Mouse (Mus musculus): ENCODE measurements around the gene Nup85. TPM values are rescaled to one million over a fixed set of nuclear protein-coding genes. Genes with fewer than 3 reads are reported as not detected.

Gene Nup85
- total and polyA plus RNA-seq, 3 experiments: 282 to 326 (median 290) TPM

GRCm38 (mm10) chr11:115585573-115586100, 21.4 kb downstream of the Nup85 start:
- H3K36me3 ChIP-seq (replicated peaks in 1 of 2; ENCODE audit: control insufficient read depth in 1 of 2, insufficient read depth in 1 of 2, low read length in 1 of 2): peaks cover 95 to 97% of the 10 kb centered on the region in 2 experiments
- H3K9ac ChIP-seq (ENCODE audit: insufficient read depth, low read depth): no peak overlapping the region
- H3K4me1 ChIP-seq (ENCODE audit: control insufficient read depth in 1 of 2, insufficient read depth in 2 of 2): peaks cover 20 to 49% of the 10 kb centered on the region in 2 experiments
- no peak overlapping the region for H3K4me2 ChIP-seq (ENCODE audit: insufficient read depth, low read depth, poor library complexity, severe bottlenecking)
- H3K4me3 ChIP-seq (replicated peaks in 1 of 3; ENCODE audit: low read depth in 2 of 3, low read length in 2 of 3, poor library complexity in 1 of 3): no peak overlapping the region
- no peak overlapping the region for H3K27ac ChIP-seq (ENCODE audit: insufficient read depth, low read depth)
- no peaks in the 10 kb centered on the region for H3K79me2 ChIP-seq (replicated peaks; ENCODE audit: control insufficient read depth, extremely low read depth, insufficient read depth, poor library complexity, severe bottlenecking)
- in situ Hi-C loops (cut with MboI; ENCODE audit: low pct_ligation_motif_present, low pct_unique_long_range_greater_than_20kb, low sequenced_read_pairs) (no loop called here), dilution Hi-C loops (cut with MboI; ENCODE audit: extremely low pct_ligation_motif_present, extremely low pct_unique_long_range_greater_than_20kb, low sequenced_read_pairs) (no loop called here)
- H3K27me3 ChIP-seq (replicated peaks): no peaks in the 10 kb centered on the region
- H3K9me3 ChIP-seq (replicated peaks; ENCODE audit: low read length): no peaks in the 10 kb centered on the region
- TF ChIP-seq JUN (IDR thresholded peaks at IDR 0.05; ENCODE audit: insufficient read depth, low read depth, low read length): no peak
- no peak for TF ChIP-seq NRF1 (IDR thresholded peaks at IDR 0.05; ENCODE audit: low read depth, low read length)
- TF ChIP-seq CHD2 (IDR thresholded peaks at IDR 0.05; ENCODE audit: low read length): peak; percentile 16; the same call in 1 of the 2 replicates
- no peak for TF ChIP-seq CTCF (conservative IDR thresholded peaks at IDR 0.05 in 1 of 2, IDR thresholded peaks at IDR 0.05 in 1 of 2; ENCODE audit: low read depth in 2 of 2, low read length in 2 of 2)
- TF ChIP-seq POLR2AphosphoS2 (IDR thresholded peaks at IDR 0.05; ENCODE audit: low read depth, low read length): 0 out of 2 replicates have a peak, but pooled peaks have one; percentile 22
- no peak for TF ChIP-seq EP300 (IDR thresholded peaks at IDR 0.05; ENCODE audit: low read length)
- TF ChIP-seq ZMIZ1 (IDR thresholded peaks at IDR 0.05; ENCODE audit: low read depth, low read length): no peak
- TF ChIP-seq MAZ (IDR thresholded peaks at IDR 0.05; ENCODE audit: low read depth, low read length): no peak
- no peak for TF ChIP-seq ZNF384 (IDR thresholded peaks at IDR 0.05; ENCODE audit: low read depth, low read length)
- no peak for TF ChIP-seq MAX (IDR thresholded peaks at IDR 0.05; ENCODE audit: low read length)
- TF ChIP-seq TBP (conservative IDR thresholded peaks at IDR 0.05; ENCODE audit: low read depth, low read length): no peak
- TF ChIP-seq SMC3 (IDR thresholded peaks at IDR 0.05; ENCODE audit: low read depth, low read length): no peak
- TF ChIP-seq PAX5 (IDR thresholded peaks at IDR 0.05; ENCODE audit: low read length): no peak
- peak; percentile 28; the same call in 1 of the 2 replicates for TF ChIP-seq POLR2A (IDR thresholded peaks at IDR 0.05; ENCODE audit: low read depth, low read length)
- TF ChIP-seq MYC (IDR thresholded peaks at IDR 0.05; ENCODE audit: low read depth, low read length): no peak
- no peak for TF ChIP-seq CHD1 (IDR thresholded peaks at IDR 0.05; ENCODE audit: low read depth, low read length)
- DNase-seq (ENCODE audit: extremely low read depth): no peak

- dilution Hi-C loops (cut with MboI; ENCODE audit: extremely low pct_ligation_motif_present, extremely low pct_unique_long_range_greater_than_20kb, low sequenced_read_pairs): no loop called here
- H3K4me3 ChIP-seq (replicated peaks in 1 of 3; ENCODE audit: low read depth in 2 of 3, low read length in 2 of 3, poor library complexity in 1 of 3): no peak overlapping the region
- TF ChIP-seq KAT2A (IDR thresholded peaks at IDR 0.05; ENCODE audit: insufficient replicate concordance, low read length): no peak
- TF ChIP-seq EP300 (IDR thresholded peaks at IDR 0.05; ENCODE audit: low read length): no peak
- no peak for TF ChIP-seq MEF2A (IDR thresholded peaks at IDR 0.05; ENCODE audit: borderline replicate concordance, low read depth, low read length)
- no peak for TF ChIP-seq JUND (conservative IDR thresholded peaks at IDR 0.05; ENCODE audit: low read depth, low read length)
- TF ChIP-seq JUN (IDR thresholded peaks at IDR 0.05; ENCODE audit: insufficient read depth, low read depth, low read length): no peak
- no peak for TF ChIP-seq MAFK (IDR thresholded peaks at IDR 0.05; ENCODE audit: insufficient replicate concordance, low read length)
- no peak for TF ChIP-seq NELFE (IDR thresholded peaks at IDR 0.05; ENCODE audit: low read depth, low read length)
- TF ChIP-seq SIN3A (IDR thresholded peaks at IDR 0.05; ENCODE audit: low read length): no peak
- TF ChIP-seq TBP (conservative IDR thresholded peaks at IDR 0.05; ENCODE audit: low read depth, low read length): no peak
- TF ChIP-seq BHLHE40 (IDR thresholded peaks at IDR 0.05; ENCODE audit: low read depth, low read length): no peak
- TF ChIP-seq CTCF (conservative IDR thresholded peaks at IDR 0.05 in 1 of 2, IDR thresholded peaks at IDR 0.05 in 1 of 2; ENCODE audit: low read depth in 2 of 2, low read length in 2 of 2): no peak
- TF ChIP-seq MAX (IDR thresholded peaks at IDR 0.05; ENCODE audit: low read length): no peak
- TF ChIP-seq UBTF (IDR thresholded peaks at IDR 0.05; ENCODE audit: low read depth, low read length): no peak
- no peak for TF ChIP-seq ZC3H11A (IDR thresholded peaks at IDR 0.05; ENCODE audit: low read depth, low read length)
- no peak for TF ChIP-seq ETS1 (conservative IDR thresholded peaks at IDR 0.05; ENCODE audit: low read depth, low read length)
- TF ChIP-seq USF1 (IDR thresholded peaks at IDR 0.05; ENCODE audit: low read depth, low read length): no peak
- TF ChIP-seq MAZ (IDR thresholded peaks at IDR 0.05; ENCODE audit: low read depth, low read length): no peak
- no peak for TF ChIP-seq RAD21 (IDR thresholded peaks at IDR 0.05; ENCODE audit: low read depth, low read length)
- peaks cover 20 to 49% of the 10 kb centered on the region in 2 experiments for H3K4me1 ChIP-seq (ENCODE audit: control insufficient read depth in 1 of 2, insufficient read depth in 2 of 2)
- no peaks in the 10 kb centered on the region for H3K27me3 ChIP-seq (replicated peaks)
- no peak for DNase-seq (ENCODE audit: extremely low read depth)
- H3K9ac ChIP-seq (ENCODE audit: insufficient read depth, low read depth): no peak overlapping the region
- no peak overlapping the region for H3K4me2 ChIP-seq (ENCODE audit: insufficient read depth, low read depth, poor library complexity, severe bottlenecking)
- in situ Hi-C loops (cut with MboI; ENCODE audit: low pct_ligation_motif_present, low pct_unique_long_range_greater_than_20kb, low sequenced_read_pairs): no loop called here
- no peaks in the 10 kb centered on the region for H3K9me3 ChIP-seq (replicated peaks; ENCODE audit: low read length)
- peaks cover 95 to 97% of the 10 kb centered on the region in 2 experiments for H3K36me3 ChIP-seq (replicated peaks in 1 of 2; ENCODE audit: control insufficient read depth in 1 of 2, insufficient read depth in 1 of 2, low read length in 1 of 2)
- no peak overlapping the region for H3K27ac ChIP-seq (ENCODE audit: insufficient read depth, low read depth)
- H3K79me2 ChIP-seq (replicated peaks; ENCODE audit: control insufficient read depth, extremely low read depth, insufficient read depth, poor library complexity, severe bottlenecking): no peaks in the 10 kb centered on the region
These were observed 22.2 kb downstream of the Nup85 start for GRCm38 (mm10) chr11:115586403-115586802.

Data from CH12.LX (cell line).